Mouse (Mus musculus) right cerebral cortex, postnatal 36 days (tissue): ENCODE data around the gene Gmpr2.

ENCODE experiments used
- DNase-seq, 2 experiments: peaks; one replicate each; pipeline ENCODE4 v3.0.0; 2022; ENCODE audit warnings: low spot score in 2 of 2, mixed read lengths in 1 of 2

The Gmpr2 gene

DNA sequence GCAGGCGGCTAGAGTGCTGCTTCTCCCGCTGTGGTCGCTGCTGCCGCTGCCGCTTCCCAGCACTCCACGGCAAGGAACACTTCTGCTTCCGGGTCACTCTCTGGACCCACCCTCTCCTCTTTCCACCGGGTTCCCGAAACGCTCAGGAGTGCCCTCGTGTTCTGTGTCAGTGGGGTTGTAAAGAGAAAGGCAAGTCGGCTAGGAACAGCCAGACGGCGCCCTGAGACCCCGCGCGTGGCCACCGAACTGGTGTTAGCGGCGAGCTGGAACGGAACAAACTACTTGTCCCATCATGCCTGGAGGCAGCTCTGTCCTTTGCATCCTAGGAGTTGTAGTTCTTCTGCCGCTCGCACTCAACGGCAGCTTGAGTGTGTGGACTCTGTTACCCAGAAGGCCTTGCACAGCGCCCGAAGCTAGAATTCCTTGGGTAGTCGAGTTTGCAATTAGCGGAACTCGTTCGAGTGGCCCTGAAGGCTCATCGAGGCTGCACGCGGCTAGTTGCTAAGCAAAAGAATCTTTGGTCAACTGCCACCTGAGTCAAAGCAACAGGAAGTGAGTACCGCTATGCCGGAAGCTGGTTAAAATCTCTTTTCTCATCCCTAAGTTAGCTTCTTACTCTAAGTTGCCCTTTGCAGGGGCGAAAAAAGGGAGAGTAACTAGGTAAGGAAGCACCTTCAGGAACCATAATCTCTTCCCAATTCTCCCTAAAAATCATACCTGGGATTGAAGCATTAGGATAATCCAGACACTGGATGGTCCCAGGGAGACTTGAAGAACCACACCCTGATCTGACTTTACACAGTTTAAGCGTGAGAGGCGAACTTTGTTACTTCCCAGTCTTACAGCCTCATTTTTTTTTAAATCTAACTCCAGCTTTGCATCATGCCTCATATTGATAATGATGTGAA lies at the start of gene Gmpr2, which contains the start of gene Nedd8:
Gene Gmpr2, plus strand, starts transcription at position 109 of the 908 bp plus-strand sequence.
Gene Nedd8, minus strand, starts transcription at position 292 of the 908 bp plus-strand sequence.
- peak; percentile 95 to 98 for DNase-seq

DNA sequence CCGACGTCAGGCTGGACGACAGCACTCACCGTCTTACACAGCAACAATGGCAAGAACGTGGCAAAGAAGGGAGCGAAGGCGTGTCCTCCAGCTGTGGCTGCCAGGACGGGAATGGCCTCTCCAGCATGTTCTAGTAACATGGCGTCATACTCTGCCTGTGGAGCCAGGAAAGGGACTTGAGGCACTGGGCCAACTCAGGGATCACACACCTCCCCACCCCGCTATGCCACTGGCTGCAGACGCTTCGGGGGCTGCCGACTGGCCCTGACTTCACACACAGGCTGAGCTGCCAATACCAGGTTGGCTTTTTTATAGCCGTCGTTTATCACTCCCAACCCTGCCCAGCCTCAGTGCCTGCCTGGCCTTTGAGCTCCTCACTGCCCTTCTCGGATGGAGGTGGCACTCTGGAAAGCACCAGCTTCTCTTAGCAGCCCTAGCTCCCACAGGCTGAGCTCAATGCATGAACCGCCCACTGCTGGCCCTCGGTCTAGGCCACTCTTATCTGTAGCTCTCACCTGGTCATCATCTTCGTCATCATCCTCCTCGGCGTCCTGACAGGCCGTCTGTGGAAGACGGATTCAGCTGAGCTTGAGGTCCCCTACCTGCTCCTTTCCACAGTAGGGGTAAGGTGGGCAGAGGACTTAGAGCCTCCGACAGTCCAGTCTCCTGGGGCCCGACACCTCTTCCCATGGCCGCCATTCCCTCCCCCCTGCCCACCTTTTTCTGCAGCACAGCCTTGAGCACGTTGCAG lies 43.5 kb upstream of the Gmpr2 start:
- DNase-seq: no peak

DNA sequence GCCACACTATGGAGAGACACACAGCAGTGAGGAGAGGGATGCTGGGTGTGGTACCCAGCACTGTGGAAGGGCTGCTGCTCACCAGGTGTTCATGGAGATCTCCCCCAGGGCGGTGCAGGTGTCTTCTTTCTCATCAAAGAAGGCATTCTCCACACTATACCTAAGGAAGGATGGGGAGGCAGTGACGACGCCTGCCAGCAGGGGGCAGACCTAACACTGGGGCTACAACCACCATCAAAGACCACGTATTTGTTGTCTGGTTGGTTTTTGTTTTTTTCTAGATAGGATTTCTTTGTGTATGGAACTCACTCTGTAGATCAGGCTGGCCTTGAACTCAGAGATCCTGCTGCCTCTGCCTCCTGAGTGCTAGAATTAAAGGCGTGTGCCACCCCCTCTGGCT lies 42.4 kb upstream of the Gmpr2 start:
- no peak for DNase-seq

- peak; percentile 15 to 17 for DNase-seq
These were observed 36.7 kb upstream of the Gmpr2 start for GRCm38 (mm10) chr14:55634874-55635522.

- DNase-seq: peak; percentile 84 to 90
These were observed 36.2 kb upstream of the Gmpr2 start, which contains the start of gene Ipo4 for GRCm38 (mm10) chr14:55635523-55636007. TSS of gene Ipo4 (minus strand) at chr14:55635957.

GRCm38 (mm10) chr14:55637795-55638194 lies 33.9 kb upstream of the Gmpr2 start, which contains the start of gene Gm49378:
TSS of gene Gm49378 (minus strand) at chr14:55637895.
- DNase-seq: no peak

DNA sequence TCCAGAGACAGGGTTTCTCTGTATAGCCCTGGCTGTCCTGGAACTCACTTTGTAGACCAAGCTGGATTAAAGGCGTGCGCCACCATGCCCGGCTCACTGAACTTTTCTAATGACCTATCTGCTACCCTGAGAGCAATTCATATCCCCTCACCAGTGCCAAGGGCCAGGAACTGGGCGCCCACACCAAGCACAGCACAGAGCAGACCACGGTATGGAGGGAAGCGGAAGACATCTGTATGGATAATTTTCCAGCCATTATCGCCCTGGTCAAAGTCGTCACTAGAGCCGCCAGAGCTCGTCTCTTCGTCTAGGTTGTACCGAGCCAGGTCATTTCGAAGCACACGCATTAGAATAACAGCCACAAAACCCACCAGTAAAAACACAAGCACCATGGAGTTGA lies 30.9 kb upstream of the Gmpr2 start:
- no peak for DNase-seq

GRCm38 (mm10) chr14:55641291-55641690 lies 30.4 kb upstream of the Gmpr2 start:
- no peak for DNase-seq

DNA sequence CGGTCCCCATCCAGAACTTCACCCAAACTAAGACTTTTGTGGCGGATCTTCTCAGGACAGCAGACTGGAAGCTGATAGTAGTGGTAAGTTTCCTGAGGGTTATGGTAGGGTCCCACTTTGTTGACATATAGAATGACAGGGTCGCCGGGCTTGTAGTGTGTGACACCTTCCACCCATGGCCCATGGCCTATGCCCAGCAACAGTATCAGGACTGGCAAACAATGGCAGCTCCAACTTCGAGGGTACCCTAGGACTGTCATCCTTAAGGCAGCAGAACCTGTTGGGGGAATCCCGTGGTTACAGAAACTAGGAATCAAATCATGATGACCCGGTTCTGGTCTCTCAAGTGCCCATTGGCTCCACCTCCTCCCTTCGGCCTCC lies 29.1 kb upstream of the Gmpr2 start:
- no peak for DNase-seq

DNA sequence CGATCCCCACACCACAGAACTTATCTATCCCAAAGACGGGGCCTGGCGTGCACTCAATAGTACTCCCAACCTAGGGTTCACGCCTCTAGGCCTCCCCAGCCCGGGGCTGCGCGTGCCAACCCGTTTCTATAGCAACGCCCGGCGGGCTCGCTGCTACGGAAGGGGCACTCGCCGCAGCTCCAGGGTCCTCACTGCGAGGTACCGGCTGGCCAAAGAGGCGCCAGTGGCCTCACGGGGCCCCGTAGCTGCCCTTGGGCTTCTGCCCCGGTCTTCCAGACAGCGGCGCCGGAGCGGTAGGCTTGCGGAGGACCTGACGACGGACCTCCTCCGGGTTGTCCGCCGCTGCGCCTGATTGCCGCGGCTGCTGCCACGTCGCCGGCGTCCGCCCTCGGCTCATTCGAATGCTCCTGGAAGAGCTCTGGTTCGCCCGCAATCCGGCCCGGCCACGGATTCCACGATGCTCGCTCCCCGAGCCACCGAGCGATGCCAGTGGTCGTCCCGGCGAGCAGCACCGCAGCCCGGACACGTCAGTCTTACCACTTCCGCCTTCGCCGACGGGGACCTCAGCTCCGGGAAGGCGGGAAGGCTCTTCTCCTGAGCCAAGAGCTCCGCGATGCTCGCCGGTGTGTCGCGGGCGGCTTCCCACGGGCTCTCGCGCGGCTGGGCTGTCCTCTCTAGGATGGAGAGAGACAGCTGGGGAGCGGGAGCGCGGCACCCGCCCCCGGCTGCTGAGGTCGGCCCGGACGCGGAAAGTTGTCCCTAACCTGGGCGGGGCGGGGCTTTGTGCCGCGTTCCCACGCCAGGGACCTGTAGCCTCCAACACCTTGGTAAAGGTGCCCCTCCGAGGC lies 28.5 kb upstream of the Gmpr2 start, which contains the start of gene Tm9sf1:
Gene Tm9sf1, minus strand, starts transcription at position 747 of the 848 bp plus-strand sequence.
- peak; percentile 82 to 83 for DNase-seq

DNA sequence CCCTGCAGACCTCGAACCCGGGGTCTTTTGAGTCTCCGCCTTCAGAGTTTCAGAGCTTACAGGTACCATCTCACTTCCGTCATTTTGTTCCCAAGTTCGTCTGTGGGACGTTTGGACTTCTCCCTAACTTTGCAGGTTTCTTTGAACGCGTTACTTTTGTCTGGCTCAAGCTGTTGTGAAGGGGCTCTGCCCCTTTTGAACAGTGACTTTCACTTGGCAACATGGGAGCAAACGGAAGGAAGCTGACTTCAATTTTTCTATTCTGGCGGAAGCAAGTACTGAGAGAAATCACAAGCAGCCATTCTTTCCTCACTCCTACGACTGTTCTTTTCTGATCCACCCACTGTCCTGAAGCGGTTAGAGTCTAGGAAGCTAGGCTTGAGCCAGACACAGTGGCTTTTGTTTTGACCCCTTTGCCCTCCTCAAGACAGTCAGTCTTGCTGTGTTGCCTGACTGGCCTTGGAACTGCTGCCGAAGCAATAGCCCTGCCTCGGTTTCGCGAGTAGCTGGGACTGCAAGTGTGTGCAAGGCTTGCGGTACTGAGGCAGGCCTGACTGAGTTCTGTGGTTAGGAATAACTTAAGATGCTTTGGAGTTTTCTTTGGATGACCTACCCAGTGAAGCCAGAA lies 27.4 kb upstream of the Gmpr2 start:
- DNase-seq: no peak

DNA sequence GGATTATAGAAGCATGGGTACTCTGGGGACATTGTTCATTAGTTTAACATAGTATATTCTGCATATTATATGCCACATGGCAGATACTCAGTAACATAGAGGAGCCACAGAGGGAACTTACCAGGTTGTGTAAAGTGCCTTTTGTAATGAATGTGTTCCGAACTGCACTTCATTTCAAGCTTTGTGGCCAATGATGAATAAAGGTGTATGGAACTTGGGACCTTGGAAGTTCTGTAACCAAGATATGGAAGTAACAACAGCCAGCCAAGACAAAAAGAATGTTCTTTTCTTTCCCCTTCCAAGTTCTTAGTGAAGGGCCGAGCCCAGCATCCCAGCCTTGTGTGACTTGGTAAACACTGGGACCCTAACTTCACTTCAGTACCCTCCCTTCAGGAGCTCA lies 21.9 kb upstream of the Gmpr2 start, which contains the start of gene Tssk4:
Gene Tssk4, plus strand, starts transcription at position 301 of the 400 bp plus-strand sequence.
- DNase-seq: no peak

- no peak for DNase-seq
These were observed 20.2 kb upstream of the Gmpr2 start for GRCm38 (mm10) chr14:55651528-55651927.

- DNase-seq: no peak
These were observed 14.8 kb upstream of the Gmpr2 start for GRCm38 (mm10) chr14:55656935-55657334.

DNA sequence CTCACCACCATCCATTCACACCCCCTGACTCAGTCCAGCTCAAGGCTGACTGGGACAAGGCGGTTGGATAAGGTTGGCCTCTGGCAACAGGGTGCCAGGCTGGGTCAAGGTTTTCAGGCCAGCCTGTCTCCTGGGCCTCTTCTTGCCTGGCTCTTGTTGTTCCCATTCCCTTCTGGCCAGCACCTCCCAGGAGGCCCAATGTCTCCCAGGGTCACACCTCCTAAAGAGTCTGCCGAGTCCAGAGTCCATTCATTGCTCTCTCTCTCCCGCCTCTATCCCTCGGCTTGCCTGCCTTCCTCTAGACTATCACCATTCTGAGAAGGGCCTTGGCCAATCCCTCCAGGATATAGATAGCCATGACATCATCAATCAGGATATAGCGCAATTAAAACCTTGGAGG lies 13.7 kb upstream of the Gmpr2 start:
- no peak for DNase-seq

DNA sequence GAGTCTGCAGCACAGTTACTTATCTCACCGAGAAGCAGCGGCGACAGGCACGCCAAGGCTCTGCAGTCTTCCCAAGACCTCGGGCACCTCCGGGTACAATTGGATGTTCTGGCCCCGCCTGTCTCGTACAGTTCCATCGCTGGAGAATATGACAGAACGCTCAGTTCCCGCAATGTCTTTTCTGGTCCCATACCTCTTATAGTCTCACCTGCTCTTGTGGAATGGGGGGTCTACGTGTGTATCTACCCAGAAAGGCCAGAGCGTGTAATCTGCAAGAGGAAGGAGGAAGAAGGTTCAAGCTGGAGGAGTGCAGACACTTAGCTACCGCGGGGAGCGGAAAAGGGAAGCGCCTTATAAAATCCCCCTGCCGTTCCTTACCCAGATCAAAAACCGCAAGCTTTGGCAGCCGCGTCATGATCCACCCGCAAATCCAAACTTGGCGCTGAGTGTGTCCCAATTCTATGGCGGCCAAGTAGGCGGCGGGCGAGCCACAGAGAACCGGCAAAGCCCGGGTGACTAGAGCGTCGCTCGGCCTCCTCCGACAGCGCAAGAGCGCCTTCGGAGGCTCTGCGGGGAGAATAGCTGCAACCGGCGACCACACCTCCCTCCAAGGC lies 11.7 kb upstream of the Gmpr2 start, which contains the start of gene Mdp1:
Gene Mdp1, minus strand, starts transcription at position 549 of the 614 bp plus-strand sequence.
- DNase-seq: peak; percentile 76 to 79

DNA sequence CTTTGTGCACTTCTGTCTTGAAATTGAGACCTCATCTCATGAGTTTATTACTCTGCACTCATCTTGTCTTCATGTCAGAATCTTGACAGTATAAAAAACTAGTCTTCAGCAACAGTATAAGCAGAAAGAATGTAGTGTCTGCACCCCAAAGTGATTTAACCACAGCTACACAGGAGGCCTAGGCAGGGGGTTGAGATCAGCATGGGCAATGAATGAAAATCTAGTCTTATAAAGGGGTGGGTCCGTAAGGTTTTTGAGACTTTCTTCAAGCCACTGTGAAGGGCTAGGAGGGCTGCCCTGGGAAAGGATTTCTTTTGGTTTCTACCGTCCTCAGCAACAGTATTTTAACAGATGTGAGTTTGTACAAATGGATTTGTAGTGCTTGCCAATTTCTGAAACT lies 11.1 kb upstream of the Gmpr2 start:
- no peak for DNase-seq

- DNase-seq: peak in 1 of 2 experiments; percentile 64
These were observed 282 bp upstream of the Gmpr2 start for GRCm38 (mm10) chr14:55671486-55671832.

- DNase-seq: no peak
These were observed 960 bp downstream of the Gmpr2 start for GRCm38 (mm10) chr14:55672741-55673060.

DNA sequence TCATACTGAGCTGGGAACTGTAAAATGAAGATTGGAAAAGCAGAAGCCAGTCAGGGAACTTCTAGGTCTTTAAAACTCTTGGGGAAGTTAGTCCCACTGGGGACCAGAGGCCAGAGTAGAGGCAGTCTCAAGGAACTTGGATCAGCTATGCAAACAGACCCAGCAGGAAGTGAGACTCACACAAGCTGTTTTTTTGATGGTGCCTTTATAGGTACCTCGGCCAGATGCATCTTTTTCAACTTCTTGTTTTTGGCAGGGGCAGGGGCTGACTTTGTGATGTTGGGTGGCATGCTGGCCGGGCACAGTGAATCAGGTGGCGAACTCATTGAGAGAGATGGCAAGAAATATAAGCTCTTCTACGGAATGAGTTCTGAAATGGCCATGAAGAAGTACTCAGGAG lies 5.9 kb downstream of the Gmpr2 start:
- no peak for DNase-seq
